Mouse (Mus musculus) olfactory bulb, adult 2 months (tissue): Measurements from ENCODE around the gene Il25.

Source experiments
- CTCF ChIP-seq: fragments of 200-500 bp; IDR thresholded peaks from 2 replicates; pipeline ENCODE4 v1.5.1; 2012; ENCODE audit warnings: low read depth, mild to moderate bottlenecking, low read length, moderate library complexity; ENCODE audit not compliant: insufficient read depth
- POLR2A ChIP-seq: fragments of 200-500 bp; IDR thresholded peaks from 2 replicates; pipeline ENCODE4 v1.6.1; 2012; ENCODE audit warnings: mild to moderate bottlenecking, low read depth, low read length, moderate library complexity; ENCODE audit not compliant: insufficient read depth

GRCm38 (mm10) chr14:54962714-54963113, 30.2 kb downstream of the Il25 start:
- TF ChIP-seq POLR2A (no peak), CTCF (no peak)
